Mouse (Mus musculus) forebrain, embryonic 15.5 days (tissue): ENCODE measurements around the gene Mettl6. TPM values are rescaled to one million over a fixed set of nuclear protein-coding genes. Genes with fewer than 3 reads are reported as not detected.
A peak's percentile ranks its signal among the peaks of the same experiment; 100 is the strongest.

Experiments
- ATAC-seq: fragments of 200-750 bp; cut with Nextera tagmentation; replicated peaks from 2 replicates; pipeline ENCODE4 v1.8.0; 2017; ENCODE audit warnings: mild to moderate bottlenecking, moderate TSS enrichment, moderate library complexity
- H3K27ac ChIP-seq: fragments of 300-500 bp; sonication (generic); replicated peaks from 2 replicates; pipeline ENCODE4 v1.5.1; 2015; ENCODE audit warnings: mild to moderate bottlenecking, inconsistent platforms
- H3K27me3 ChIP-seq: fragments of 300-500 bp; sonication (generic); 2 replicates; pipeline ENCODE4 v1.6.1; 2015; ENCODE audit warnings: inconsistent platforms
- H3K36me3 ChIP-seq: fragments of 300-500 bp; sonication (generic); 2 replicates; pipeline ENCODE4 v1.6.1; 2015; ENCODE audit warnings: mild to moderate bottlenecking, inconsistent platforms
- H3K4me1 ChIP-seq: fragments of 300-500 bp; sonication (generic); 2 replicates; pipeline ENCODE4 v1.6.1; 2015; ENCODE audit warnings: inconsistent platforms
- H3K4me2 ChIP-seq: fragments of 300-500 bp; sonication (generic); replicated peaks from 2 replicates; pipeline ENCODE4 v1.6.1; 2015; ENCODE audit warnings: mild to moderate bottlenecking, inconsistent platforms
- H3K4me3 ChIP-seq: fragments of 300-500 bp; sonication (generic); 2 replicates; pipeline ENCODE4 v1.5.1; 2015; ENCODE audit warnings: mild to moderate bottlenecking, inconsistent platforms
- H3K9ac ChIP-seq: fragments of 300-500 bp; sonication (generic); replicated peaks from 2 replicates; pipeline ENCODE4 v1.6.1; 2015; ENCODE audit warnings: mild to moderate bottlenecking, inconsistent platforms
- H3K9me3 ChIP-seq: fragments of 300-500 bp; sonication (generic); 2 replicates; pipeline ENCODE4 v1.6.1; 2016; ENCODE audit warnings: inconsistent platforms
- WGBS: fragments of 180-500 bp; shearing (Covaris S2); methylation state at CpG from one replicate; pipeline ENCODE4 v1.1.7; 2015; ENCODE audit warnings: mixed read lengths; 5-methylcytosine and 5-hydroxymethylcytosine counted together
- polyA plus RNA-seq: library from polyadenylated mRNA; unstranded; fragments of >200 nt; fragmentation: Nextera tagmentation; extraction: Ambion mirVana; gene quantifications from 2 replicates; pipeline ENCODE4 v1.2.1, GENCODE M21; 2015

Mettl6 gene
- polyA plus RNA-seq, 1 experiment from 2014 or later: 55.4 TPM

DNA sequence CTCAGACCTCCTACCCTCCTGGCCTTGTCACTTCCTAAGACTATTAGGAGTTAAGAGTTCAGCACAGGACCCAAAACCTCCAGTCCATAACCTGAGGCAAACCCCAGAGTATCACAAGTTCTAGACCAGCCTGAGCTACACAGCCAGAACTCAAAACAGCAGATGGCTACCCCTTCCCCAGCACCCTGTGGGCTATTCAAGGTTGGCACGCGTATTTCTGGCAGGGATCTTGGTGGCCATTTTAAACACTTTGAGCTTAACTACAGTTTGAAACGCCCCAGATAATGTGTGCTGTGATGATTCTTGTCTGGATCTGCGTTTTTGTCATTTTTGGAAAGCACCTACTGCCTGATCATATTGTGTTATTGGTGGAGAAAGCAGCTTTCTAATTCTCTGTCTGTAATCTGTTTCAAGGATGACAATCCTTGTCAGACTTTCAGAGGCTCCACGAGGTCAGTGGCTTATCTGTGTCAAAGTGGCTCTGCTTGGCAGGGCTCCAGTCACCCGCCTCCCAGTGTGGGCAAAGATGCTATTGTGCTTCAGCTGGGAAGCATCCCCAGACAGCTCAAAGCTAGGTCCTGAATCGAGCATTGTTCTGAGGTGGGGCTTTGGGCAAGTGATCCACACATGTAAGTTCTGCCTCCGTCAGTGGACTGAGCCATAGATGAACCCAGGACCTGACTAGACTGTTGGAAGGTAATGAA lies 56.9 kb downstream of the Mettl6 start:
- Histone ChIP-seq H3K27ac (no peak overlapping the region), H3K4me1 (peaks cover 23% of the 10 kb centered on the region), H3K9ac (no peak overlapping the region), H3K4me3 (no peak overlapping the region), H3K27me3 (no peaks in the 10 kb centered on the region), H3K9me3 (no peaks in the 10 kb centered on the region), H3K36me3 (no peaks in the 10 kb centered on the region), H3K4me2 (no peak overlapping the region)
- 69% methylated on average over 8 of the region's 8 CpGs for WGBS
- no peak for ATAC-seq

DNA sequence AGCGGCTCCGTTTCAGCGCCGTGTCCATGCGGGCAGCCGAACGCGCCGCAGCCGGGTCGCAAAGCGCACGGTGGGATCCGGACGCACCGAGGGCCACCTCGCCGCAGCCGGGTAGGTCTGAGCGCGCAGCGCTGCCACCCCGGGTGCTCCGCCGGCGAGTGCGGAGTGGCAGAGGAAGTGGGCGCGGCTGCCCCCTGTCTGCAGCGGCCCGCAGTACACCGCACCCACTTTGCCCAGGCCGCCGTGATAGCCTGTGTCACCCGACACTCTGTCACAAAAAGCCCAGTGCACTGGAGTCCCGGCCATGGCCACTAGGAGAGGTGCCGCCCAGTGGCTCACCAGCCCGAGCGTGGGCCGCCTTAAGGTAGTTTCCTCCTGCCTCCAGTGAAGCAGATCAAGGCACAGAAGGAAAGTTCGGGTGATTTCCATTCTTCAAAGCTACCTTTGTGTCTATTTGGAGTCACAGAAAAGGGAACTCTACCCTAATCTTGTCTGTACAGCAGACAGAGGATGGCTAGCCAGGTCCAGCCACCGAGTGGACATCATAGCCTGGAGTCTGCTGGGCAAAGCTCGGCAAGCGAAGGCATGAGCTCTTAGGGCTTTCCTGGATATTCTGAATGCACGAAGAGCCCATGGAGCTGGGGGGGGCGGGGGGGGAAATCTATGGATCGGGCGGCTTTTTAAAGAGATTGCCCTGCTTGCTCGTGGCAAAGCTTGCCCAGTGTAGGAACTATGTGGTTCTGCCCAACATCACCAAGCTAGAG lies 58.7 kb downstream of the Mettl6 start, which contains the start of gene Sh3bp5:
Gene Sh3bp5 (minus strand): TSS at position 149 of the 764 bp plus-strand sequence.
- Histone ChIP-seq H3K9ac (peak within 1 kb of the TSS; percentile 92), H3K9me3 (no peaks in the 10 kb centered on the region), H3K36me3 (no peaks in the 10 kb centered on the region), H3K4me2 (peak within 1 kb of the TSS; percentile 79), H3K27me3 (no peaks in the 10 kb centered on the region), H3K27ac (peak within 1 kb of the TSS; percentile 93), H3K4me1 (peaks cover 28% of the 10 kb centered on the region), H3K4me3 (peak within 1 kb of the TSS; percentile 86)
- peak; percentile 97 for ATAC-seq
- 6% methylated on average over 44 of the region's 49 CpGs for WGBS

DNA sequence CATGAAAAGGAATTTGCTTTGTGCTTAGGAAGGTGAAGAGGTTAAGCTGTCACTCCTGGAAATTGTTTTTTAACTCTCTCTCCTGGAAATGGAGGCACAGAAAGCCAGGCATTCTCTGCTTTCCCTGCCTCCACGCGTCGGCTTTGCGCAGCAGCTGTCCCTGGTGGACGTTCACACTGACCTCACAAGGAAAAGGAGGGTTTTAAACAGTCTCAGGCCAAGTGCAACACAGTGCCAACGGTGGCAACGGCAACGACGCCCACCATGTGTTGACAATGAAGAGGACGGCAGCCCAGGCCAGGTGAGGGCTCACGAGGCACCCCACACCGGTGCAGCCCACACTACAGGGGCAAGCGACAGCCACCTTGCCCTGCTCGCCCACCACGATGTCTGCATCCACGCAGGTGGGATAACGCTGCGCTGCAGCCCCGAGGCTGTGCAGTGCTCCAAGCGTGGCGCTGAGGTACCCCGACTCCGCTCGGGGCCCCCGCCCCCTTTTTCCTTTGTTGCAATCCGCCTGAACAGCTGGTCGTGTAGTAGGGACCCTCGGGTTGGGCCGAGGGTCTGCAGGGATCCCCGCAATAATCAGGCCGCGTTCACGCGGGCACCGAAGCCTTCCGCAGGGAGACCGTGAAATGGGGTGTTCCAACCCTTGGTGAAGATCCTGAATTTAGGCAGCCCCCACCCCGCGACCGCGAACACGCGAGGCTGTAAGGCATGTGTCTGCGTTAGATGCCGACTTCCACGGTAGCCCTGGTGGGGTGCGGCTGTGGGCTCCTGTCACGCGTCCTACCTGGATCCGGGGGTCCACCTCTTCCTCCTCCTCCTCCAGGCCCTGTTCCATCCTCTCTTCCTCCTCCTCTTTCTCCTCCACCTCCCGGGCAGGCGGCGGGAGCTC lies 59.6 kb downstream of the Mettl6 start:
- H3K27ac ChIP-seq: peak overlapping the region; percentile 93
- under 1% methylated on average over 53 of the region's 53 CpGs for WGBS
- no peaks in the 10 kb centered on the region for H3K9me3 ChIP-seq
- peak; percentile 82 for ATAC-seq
- H3K4me3 ChIP-seq: peak overlapping the region; percentile 86
- H3K27me3 ChIP-seq: no peaks in the 10 kb centered on the region
- no peaks in the 10 kb centered on the region for H3K36me3 ChIP-seq
- H3K9ac ChIP-seq: peak overlapping the region; percentile 92
- H3K4me1 ChIP-seq: peaks cover 28% of the 10 kb centered on the region
- peak overlapping the region; percentile 79 for H3K4me2 ChIP-seq

DNA sequence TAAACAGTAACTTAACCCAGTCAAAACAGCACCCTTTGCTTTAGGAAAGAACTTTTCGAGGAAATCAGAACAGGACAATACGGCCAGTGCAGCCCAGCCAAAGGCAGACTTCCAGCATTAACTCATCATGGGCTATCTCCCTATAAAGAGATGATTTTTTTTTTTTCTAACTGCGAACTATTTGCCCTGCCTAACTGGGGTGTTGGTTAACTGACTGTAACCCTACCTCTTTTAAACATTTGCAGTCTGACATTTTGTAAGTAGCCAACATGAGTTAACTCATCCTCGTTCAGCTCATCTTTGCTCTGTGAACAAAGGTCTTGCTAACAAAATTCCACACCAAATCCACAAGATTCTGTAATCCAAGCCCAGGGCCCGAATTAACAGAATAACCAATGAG lies 60.4 kb downstream of the Mettl6 start:
- Histone ChIP-seq H3K4me1 (peaks cover 29% of the 10 kb centered on the region), H3K4me2 (peak overlapping the region; percentile 79), H3K27ac (no peak overlapping the region), H3K27me3 (no peaks in the 10 kb centered on the region), H3K9ac (peak overlapping the region; percentile 92), H3K9me3 (no peaks in the 10 kb centered on the region), H3K36me3 (no peaks in the 10 kb centered on the region), H3K4me3 (peak overlapping the region; percentile 86)
- WGBS: 66% methylated on average over 5 of the region's 5 CpGs
- ATAC-seq: no peak

DNA sequence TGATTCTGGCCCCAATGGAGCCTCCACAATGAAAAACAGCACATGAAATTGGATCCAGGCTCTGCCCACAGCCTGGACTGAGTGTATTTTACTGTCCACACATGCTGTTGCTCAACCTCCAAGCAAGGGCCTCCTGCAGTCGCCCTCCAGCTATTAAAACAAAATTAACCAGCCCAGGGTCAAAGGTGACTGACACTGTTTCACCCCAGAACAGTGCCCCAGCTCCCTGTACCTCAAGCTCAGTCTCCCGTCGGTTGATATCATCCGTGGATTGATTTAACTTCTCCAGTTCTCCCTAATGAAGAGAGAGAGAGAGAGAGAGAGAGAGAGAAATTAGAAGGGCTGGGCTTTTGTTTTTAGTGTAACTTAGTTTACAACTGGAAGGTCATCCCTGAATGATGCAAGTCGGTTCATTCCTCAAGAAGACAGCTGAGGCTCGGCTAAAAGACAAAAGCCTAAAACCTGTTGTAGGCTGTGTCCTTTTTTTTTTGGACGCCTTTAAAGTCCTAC lies 60.9 kb downstream of the Mettl6 start:
- Histone ChIP-seq H3K27me3 (no peaks in the 10 kb centered on the region), H3K9me3 (no peaks in the 10 kb centered on the region), H3K27ac (no peak overlapping the region), H3K9ac (peak overlapping the region; percentile 92), H3K4me1 (peaks cover 34% of the 10 kb centered on the region), H3K36me3 (no peaks in the 10 kb centered on the region), H3K4me2 (peak overlapping the region; percentile 79), H3K4me3 (peak overlapping the region; percentile 86)
- no peak for ATAC-seq
- 46% methylated on average over 7 of the region's 7 CpGs for WGBS

DNA sequence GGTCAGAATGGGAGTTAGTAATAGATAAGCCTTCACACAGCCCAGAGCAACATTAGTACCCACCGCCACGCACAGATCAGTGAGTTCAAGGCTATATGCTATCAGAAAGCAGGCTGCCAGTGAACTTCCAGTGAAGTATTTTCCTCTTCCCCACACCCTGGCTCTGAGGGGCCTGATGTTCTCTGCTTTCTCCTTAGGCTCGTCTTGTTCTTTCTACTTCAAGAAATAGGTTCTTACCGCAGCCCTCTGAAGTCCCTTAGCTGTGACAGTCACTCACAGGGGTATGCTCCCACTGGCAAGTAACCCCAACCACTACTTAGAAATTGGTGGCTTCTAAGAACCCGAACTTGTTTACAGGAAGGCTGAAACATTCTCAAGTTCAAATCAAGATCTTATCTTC lies 61.7 kb downstream of the Mettl6 start:
- H3K4me2 ChIP-seq: 0 out of 2 replicates have a peak overlapping the region, but pooled peaks have one; percentile 79
- H3K9me3 ChIP-seq: no peaks in the 10 kb centered on the region
- WGBS: 82% methylated on average over 5 of the region's 5 CpGs
- ATAC-seq: no peak
- no peak overlapping the region; the same call in 1 of the 2 replicates for H3K4me3 ChIP-seq
- H3K9ac ChIP-seq: no peak overlapping the region
- H3K27me3 ChIP-seq: no peaks in the 10 kb centered on the region
- H3K4me1 ChIP-seq: peaks cover 40% of the 10 kb centered on the region
- H3K27ac ChIP-seq: no peak overlapping the region
- no peaks in the 10 kb centered on the region for H3K36me3 ChIP-seq

DNA sequence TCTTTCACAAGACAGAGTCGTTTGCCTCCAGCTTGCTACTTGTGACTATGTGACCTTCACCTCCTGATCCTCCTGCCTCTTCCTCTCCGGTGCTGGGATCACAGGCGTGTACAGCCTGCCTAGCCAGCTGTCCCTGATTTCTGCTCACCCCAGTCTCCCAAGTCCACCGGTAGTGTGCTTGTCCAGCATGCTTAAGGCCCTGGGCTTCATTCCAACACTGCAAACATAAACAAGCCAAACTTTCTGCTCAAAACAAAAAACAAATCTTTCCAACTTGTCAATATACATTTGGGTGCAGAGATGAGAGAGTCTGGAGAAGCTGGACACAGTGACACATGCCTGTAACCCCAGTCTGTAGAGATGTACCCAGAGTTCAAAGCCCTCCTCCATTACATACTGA lies 62.4 kb downstream of the Mettl6 start:
- Histone ChIP-seq H3K27me3 (no peaks in the 10 kb centered on the region), H3K4me2 (no peak overlapping the region), H3K4me3 (no peak overlapping the region), H3K36me3 (0 out of 2 replicates have a peak, but pooled peaks cover 1% of the 10 kb centered on the region), H3K9me3 (no peaks in the 10 kb centered on the region), H3K9ac (no peak overlapping the region), H3K27ac (no peak overlapping the region), H3K4me1 (peaks cover 40% of the 10 kb centered on the region)
- WGBS: 58% methylated on average over 4 of the region's 4 CpGs
- ATAC-seq: no peak

DNA sequence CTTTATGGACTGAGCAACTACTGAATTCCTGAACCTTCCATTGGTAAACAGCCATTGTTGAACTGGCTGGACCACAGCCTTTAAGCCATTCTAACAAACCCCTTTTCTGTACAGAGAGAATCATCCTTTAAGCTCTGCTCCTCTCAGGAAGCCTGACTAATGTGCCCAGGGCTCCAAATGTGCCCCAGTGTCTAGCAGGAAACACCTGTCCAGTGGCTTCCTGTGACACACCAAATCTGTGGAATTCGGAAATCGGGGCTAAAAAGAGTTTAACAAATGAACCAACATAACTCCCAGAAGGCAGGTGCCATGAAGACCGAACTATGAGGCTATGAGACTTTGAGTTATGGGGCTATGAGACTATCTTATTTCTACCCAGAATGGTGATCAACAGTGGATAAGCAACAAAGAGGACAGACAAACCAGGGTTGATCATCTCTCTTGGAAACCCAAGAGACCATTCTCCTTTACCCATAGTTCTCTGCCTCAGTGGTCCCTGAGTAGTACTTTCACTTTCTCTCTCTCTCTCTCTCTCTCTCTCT lies 63.0 kb downstream of the Mettl6 start:
- Histone ChIP-seq H3K4me2 (no peak overlapping the region), H3K9me3 (no peaks in the 10 kb centered on the region), H3K27me3 (no peaks in the 10 kb centered on the region), H3K27ac (no peak overlapping the region), H3K36me3 (peaks cover 7% of the 10 kb centered on the region; the same call in 1 of the 2 replicates), H3K4me3 (no peak overlapping the region), H3K4me1 (peaks cover 40% of the 10 kb centered on the region), H3K9ac (no peak overlapping the region)
- no peak for ATAC-seq
- WGBS: 89% methylated on average over 3 of the region's 3 CpGs

DNA sequence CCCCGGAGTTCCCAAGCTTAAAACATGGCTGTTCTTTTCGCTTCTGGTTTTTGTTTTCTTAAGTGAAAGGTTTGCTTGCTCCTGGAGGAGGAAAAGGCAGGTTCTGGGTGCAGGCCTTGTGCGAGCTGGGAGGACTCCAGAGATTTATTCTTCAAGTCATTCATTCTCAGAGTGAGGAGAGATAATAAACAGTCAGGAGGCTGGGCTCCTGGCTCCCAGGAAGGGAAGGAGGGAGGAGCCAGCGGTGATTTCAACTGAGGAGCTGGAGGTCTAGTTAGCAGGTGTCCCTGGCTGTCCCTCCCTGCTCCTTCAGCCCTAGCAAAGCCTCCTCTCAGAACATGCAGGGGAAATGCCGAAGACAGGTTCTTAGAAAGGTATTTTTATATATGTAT lies 65.8 kb downstream of the Mettl6 start:
- WGBS: 52% methylated on average over 5 of the region's 5 CpGs
- ATAC-seq: no peak

DNA sequence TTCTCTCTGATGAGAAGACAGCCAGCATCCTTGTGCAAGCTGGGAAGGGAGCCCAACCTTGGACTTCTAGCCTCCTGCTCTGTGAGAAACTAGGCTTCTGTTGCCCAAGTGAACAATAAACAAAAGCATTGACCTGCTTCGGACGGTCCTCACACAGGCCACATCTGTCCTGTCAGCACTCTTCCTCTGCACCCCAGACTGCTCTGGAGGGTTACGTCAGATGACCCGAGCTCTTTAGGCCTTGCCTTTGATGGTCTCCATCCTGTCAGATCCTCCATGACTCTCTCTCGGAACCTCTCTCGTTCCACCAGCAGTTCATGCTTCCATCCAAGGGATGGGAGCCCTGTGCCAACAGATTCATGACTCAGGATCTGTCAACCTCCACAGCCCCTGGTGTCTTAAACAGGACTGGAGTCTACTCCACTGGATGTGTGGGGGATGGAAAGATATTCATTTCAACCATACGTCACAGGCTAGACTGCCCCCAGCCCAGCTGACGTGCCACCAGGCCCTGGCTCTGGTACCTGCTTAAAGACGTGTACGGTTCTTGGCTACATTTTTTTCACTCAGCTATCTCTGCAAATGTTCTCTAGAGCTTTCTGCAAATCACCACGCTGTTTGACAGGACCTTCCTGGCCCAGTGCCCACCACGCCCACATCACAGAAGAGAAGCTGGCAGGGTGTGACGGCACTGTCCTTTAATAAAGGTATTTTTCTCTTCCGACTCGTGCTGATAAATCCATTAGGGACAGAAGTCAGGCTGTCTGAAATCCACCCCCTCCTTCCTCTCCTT lies 66.4 kb downstream of the Mettl6 start:
- 67% methylated on average over 15 of the region's 15 CpGs for WGBS
- Histone ChIP-seq H3K36me3 (peaks cover 21% of the 10 kb centered on the region; the same call in 1 of the 2 replicates), H3K9me3 (no peaks in the 10 kb centered on the region), H3K4me3 (no peak overlapping the region), H3K27me3 (no peaks in the 10 kb centered on the region), H3K9ac (no peak overlapping the region), H3K27ac (peak overlapping the region; percentile 29), H3K4me1 (peaks cover 27% of the 10 kb centered on the region), H3K4me2 (no peak overlapping the region)
- no peak for ATAC-seq

More for the DNA sequence above, 65.8 kb downstream of the Mettl6 start:
- Histone ChIP-seq H3K9me3 (no peaks in the 10 kb centered on the region), H3K27me3 (no peaks in the 10 kb centered on the region), H3K4me2 (no peak overlapping the region), H3K36me3 (peaks cover 21% of the 10 kb centered on the region; the same call in 1 of the 2 replicates), H3K9ac (no peak overlapping the region), H3K4me3 (no peak overlapping the region), H3K4me1 (peaks cover 27% of the 10 kb centered on the region), H3K27ac (peak overlapping the region; percentile 29; the same call in 1 of the 2 replicates)
